Mouse (Mus musculus) c-Kit-positive CD71-positive TER-119-negative erythroid progenitor cells, embryonic 14.5 days (primary cell): ENCODE results near the gene Olfr1466.

Experiments
- DNase-seq: peaks from one replicate; pipeline ENCODE4 v3.0.0-alpha.2; 2013; ENCODE audit warnings: low read depth

Gene Olfr1466

GRCm38 (mm10) chr19:13338562-13338961 is at the start of gene Olfr1466:
TSS of gene Olfr1466 (plus strand) at chr19:13338862.
- DNase-seq, result no peak

DNA sequence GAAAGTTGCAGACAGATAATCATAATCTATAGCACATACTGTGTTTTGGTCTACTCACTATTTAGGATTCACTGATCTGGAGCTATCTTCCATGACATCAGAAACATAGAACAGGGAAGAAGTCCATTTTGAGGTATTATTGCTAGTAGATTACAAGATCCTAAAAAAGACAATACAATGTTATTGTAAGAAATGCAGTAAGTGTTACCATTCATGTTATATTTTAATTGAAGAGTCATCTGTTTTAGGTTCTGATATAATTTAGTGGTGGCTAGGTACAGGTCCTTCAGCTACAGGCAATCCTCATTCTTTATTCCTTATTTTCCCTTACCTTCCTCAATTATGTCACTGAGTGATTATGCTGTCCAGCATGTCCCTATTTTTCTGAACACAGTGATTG is 23.2 kb upstream of the Olfr1466 start, which contains the start of gene Olfr1465:
Gene Olfr1465 (minus strand): TSS at position 101 of the 400 bp plus-strand sequence.
- no peak for DNase-seq

GRCm38 (mm10) chr19:13361936-13362335 is 23.3 kb downstream of the Olfr1466 start, which contains the start of gene Olfr1467:
TSS of gene Olfr1467 (plus strand) at chr19:13362236.
- no peak for DNase-seq
